Mouse (Mus musculus): ENCODE measurements around the gene Acly.

Acly gene

DNA sequence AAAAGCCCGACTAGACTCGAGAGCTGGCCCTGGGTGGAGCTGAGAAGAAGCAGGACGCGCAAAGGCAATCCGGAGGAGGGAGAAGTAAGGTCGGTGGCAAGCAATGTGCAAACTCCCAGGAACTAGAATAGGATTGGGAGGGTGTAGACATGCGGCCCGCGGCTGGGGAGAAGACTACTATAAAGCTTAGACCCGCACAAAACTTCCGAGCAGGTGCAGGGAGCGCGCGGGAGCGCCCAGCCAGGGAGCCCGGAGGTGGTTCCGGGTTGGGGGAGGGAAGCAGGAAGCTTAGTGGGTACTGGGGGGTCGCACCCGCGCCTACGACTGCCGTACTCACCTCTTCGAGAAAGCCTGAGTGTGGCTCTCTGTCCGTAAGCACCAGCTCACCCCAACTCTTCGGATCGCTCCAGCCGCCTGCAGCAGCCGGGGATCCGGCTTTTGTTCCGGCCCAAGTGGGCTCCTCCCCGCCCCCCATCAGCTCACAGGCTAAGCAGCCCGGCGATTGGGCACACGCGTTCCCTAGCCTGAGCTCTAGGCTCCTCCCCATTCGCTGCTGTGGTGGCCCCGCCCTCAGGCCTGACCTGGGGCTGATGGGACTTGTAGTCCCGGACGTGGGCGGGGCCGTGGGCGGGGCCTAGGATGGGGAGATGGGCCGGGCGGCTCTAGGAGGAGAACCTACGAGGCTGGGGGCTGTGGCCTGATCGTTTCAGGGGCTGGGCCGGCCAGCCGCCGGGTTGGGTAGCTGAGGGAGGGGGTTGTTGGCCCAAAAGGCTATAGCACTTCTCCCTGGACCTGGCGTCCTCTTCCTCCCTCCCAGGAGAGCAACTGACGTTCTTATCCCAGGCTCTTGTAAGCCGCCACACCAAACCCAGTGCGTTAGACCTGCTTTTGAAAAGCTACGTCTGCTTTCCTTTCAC, at the start of gene Acly:
Gene Acly (minus strand): TSS at position 543 of the 917 bp plus-strand sequence.
- DNase-seq (ENCODE audit: low read depth, low spot score): peak; percentile 99

- DNase-seq (ENCODE audit: low read depth, low spot score): no peak
Measured at GRCm38 (mm10) chr11:100576256-100576655, 48.5 kb upstream of the Acly start.

DNA sequence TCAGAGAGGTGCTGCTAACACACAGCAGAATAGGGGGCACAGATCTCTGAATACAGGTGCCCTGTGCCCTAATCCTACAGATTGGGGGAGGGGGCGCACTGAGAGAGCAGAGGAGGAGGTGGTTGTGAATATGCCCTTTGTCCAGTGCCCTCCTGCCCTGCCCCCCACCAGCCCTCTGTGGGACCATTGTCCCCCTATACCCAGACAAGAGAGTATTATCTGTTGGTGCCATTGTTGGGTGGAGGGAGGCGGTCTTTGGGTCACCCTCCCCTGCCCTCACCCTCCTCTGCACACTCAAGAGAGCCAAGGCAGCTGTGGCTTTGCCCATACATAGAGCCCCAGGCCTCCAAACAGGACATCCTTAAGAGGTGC, 47.7 kb upstream of the Acly start:
- no peak for DNase-seq (ENCODE audit: low read depth, low spot score)

DNA sequence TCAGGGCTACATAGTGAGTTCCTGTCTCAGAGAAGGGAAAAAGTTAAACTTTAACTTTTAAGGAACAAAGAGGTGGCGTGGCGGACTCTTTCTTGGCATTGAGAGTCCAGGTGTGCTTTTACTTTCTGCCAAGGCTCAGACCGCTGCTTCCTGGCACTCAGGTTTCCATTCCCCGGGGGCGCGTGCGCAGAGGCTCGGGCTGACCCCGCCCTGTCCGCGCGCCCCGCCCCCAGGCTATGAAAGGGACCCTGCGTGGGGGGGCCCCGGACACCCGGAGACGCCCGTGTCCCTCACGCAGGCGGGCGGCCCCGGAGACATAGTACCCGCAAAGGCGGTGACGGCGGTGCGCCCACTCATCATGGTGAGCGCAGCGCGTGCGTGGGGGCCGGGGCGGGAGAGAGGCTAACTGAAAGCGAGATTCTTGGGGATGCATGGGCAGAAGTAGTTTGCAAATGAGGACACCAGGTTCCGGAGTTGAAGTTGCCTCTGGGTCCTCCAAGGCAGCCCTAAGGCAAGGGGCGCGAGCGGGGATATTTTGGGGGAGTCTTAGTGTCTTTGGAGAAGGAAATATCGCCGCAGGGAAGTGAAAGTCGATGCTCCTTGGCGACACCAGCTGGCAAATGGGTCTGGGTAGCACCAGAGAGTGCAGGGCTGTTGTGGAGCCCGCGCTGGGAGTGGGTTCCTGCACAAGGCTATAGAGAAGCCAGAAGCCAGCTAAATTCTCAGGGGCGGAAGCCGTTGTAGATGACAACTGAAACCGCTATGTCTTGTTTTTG, 47.1 kb upstream of the Acly start, which contains the start of gene Cnp:
Gene Cnp (plus strand): TSS at position 197 of the 776 bp plus-strand sequence.
- DNase-seq (ENCODE audit: low read depth, low spot score): peak; percentile 47

DNA sequence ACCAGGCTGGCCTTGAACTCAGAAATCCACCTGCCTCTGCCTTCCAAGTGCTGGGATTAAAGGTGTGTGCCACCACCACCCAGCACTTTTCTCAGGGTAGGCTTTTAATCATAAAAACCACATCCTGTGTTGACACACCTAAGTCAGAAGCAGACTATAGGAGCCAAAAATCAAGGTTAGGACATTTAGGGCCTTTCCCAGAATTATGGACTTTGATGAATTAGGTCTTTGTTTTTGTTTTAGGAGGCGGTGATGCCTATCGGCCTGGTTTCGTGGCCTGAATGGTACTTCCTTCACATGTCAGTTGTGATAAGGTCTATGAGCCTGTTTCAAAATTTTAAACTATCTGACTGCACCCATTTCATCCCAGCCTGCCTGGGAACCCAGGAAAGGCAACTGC, 46.4 kb upstream of the Acly start:
- no peak for DNase-seq (ENCODE audit: low read depth, low spot score)

DNA sequence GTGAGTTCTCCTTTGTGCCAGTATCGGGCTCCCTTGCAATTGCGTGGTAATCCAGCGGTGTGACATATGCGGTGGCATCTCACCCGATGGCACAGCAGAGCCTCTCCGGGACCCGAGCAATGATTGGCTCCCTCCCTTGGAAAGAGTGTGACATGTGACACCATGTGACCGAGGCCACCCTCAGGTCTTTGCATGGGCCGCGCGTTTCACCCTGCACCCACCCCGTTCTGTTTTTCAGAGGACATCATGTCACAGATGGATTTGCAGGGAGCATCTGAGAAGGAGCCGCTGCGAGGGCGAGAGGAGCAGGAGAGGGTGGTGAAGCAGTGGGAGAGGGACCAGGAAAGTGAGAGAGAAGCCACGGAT, 43.4 kb upstream of the Acly start:
- no peak for DNase-seq (ENCODE audit: low read depth, low spot score)

- peak; percentile 83 for DNase-seq (ENCODE audit: low read depth, low spot score)
Measured at GRCm38 (mm10) chr11:100570430-100571201, 42.8 kb upstream of the Acly start.

DNA sequence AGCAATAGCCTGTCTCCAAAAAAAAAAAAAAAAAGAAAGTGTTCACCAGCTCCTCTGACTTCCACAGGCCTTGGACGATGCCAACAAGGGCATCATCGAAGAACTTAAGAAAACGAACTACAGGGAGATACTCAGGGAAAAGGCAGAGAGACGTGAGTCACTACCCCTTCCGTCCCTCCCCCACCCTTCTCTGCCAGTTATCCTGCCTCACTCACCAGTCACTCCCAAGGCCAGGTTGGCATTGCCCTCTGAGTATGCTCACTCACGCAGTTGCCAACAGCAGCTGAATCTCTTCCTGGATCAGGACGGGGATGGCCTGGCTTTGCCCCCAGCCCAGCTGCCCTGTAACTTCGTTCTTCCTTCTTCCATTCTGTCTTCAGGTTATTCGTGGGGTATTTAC, 42.0 kb upstream of the Acly start:
- no peak for DNase-seq (ENCODE audit: low read depth, low spot score)

DNA sequence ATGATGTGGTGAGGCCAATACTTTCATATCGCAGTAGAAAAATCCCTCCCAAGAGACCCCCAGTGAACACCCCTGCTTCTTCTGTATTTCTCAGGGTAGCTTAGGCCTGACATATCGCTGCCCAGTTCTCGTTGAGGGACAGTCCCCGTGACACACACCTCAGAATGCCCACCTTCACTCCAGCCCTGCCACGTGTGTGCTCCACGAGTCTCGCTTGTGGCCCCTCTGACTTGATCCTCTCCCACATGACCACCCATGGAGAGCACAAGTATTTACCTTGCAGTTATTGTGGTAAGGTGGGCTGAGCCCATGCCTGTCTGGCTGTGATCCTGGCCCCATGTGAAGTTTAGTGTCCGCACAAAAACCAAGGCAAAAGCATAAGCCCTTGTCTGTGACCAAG, 40.9 kb upstream of the Acly start:
- DNase-seq (ENCODE audit: low read depth, low spot score): no peak

DNA sequence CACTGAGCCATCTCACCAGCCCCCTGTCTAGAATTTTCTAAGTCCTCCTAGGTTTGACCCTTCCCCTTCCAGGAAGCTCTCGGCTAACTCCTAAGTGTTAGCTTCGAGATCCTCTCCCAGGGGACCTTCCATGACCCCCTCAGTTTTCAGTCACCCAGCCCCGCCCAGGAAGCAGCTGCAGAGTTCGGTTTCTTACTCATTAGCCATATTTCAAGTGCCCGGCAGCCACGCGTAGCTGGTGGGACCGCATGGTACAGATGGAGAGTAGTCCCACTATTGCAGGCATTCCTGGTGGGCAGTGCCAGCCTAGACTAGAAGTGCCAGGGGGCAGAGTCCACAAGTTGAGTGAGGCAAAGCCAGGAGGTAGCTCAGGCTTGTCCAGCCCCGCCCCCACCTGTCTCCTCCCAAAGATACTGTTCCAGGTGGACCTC, 40.0 kb upstream of the Acly start:
- no peak for DNase-seq (ENCODE audit: low read depth, low spot score)

DNA sequence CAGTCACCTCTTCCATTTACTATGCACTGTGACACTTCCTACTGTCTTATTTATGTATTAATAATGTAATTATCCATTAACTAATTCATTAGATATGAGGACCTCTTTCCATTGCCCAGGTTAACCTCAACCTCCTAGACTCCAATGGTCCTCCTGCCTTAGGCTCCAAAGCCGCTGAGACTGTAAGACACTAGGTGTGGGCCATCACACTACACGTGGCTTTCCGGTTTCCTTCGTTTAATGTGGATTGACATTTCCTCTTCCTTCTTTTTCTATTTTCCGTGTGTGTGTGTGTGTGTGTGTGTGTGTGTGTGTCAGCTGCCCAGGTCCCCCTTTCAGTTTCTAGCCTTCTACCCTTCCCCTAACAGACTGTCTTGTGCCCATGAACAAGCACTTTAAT, 39.4 kb upstream of the Acly start:
- no peak for DNase-seq (ENCODE audit: low read depth, low spot score)

- DNase-seq (ENCODE audit: low read depth, low spot score): no peak
Measured at GRCm38 (mm10) chr11:100564703-100565102, 36.9 kb upstream of the Acly start.

DNA sequence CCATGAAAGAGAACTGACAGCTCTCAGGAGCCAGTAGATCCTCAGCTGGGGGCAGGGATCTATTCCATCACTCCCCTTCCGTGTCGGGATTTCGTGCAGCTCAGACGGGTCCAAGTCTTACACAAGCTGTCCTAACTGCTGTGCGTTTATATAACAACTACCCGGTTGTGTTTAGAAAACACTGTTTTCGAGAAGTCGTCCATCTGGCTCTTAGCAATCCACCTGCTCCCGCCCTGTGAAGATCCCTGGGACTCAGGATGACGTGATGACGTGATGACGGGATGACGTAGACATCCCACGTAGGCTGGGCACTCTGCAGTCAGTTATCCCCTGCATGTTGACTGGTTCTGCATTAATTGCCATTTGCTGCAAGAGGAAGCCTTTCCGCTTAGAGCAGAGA, 36.5 kb upstream of the Acly start:
- no peak for DNase-seq (ENCODE audit: low read depth, low spot score)

GRCm38 (mm10) chr11:100561748-100562147, 33.9 kb upstream of the Acly start:
- DNase-seq (ENCODE audit: low read depth, low spot score): no peak

DNA sequence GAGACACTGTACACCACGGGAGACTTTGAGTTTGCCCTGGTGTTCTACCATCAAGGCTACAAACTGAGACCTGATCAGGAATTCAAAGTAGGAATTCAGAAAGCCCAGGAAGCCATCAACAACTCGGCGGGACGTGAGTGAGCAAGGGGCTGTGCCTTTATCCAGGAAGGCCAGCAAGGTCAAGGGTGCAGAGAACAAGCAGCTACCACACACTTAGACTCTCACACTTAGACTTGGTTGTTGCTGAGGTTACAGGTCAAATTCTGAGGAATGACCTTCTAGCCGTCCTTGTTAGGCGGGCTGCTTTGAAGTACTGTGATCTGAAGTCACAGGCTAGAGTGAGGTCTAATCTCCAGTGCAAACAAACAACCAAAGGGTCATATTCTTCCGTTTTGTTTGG, 31.7 kb upstream of the Acly start:
- DNase-seq (ENCODE audit: low read depth, low spot score): no peak

DNA sequence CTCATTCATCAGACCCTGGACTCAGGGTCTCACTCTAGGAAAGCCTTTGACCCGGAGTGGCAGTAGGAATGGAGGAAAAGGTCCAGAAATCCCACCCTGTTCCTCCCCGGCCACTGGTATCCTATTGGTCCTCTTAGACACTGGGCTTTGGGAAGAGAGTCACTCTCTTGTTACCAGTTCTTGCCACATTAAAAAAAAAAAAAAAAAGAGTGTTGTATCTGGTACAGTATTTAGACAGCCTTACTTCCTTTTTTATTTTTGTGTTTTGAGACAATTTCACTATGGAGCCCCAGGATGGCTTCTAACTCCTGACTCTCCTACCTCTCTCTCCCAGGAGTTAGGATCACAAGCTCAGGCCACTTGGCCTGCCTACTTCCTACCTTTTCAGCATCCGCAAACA, 29.8 kb upstream of the Acly start:
- DNase-seq (ENCODE audit: low read depth, low spot score): no peak

DNA sequence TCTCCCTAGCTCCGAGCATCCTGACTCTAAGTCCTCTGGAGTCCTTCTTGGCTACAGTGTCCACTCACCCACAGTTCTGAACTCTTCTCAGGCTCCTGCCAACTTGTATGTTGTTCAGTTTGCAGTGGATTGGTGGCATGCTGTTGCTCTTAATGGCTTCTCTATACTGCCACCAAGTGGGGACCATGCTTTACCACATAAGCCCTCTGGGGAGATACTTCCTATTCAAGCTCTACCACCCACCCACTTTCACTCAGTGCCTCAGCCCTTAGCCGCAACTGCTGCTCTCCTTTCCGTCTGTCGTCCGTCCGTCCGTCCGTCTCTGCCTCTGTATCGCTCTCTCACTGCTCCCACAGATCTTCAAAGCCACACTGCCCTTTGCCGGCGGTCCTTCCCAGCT, 27.8 kb upstream of the Acly start:
- DNase-seq (ENCODE audit: low read depth, low spot score): peak; percentile 53

- DNase-seq (ENCODE audit: low read depth, low spot score): no peak
Measured at GRCm38 (mm10) chr11:100552842-100553241, 25.0 kb upstream of the Acly start.

DNA sequence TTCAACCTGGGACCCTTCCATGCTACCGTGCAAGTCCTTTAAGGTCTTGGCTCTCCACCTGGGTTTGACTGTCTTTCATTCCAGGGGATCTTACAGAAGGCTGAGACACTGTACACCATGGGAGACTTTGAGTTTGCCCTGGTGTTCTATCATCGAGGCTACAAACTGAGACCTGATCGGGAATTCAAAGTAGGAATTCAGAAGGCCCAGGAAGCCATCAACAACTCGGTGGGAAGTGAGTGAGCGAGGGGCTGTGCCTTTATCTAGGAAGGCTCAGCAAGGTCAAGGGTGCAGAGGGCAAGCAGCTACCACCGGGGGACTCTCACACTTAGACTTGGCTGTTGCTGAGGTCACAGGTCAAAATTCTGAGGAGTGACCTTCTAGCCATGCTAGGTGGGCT, 22.3 kb upstream of the Acly start:
- no peak for DNase-seq (ENCODE audit: low read depth, low spot score)

DNA sequence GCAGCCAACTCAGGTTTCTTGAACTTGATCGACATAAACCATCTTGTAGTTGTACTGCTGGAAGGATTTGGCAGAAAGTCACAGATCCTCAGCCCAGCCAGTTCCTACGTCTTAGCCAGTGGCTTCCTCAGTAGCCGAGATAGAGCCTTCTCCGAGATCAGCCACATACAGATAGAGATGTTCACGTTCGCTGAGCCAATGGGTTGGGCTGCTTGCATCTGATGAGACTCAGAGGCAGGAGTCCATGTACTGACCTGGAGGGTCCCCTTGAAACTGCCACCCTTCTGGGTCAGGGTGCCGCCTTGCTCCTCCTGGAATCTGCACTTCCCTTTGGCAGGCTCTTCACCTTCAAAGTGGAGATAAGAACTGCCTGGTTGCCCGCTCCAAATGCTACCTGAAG, 21.7 kb upstream of the Acly start:
- DNase-seq (ENCODE audit: low read depth, low spot score): no peak

GRCm38 (mm10) chr11:100548141-100548540, 20.3 kb upstream of the Acly start:
- DNase-seq (ENCODE audit: low read depth, low spot score): no peak

DNA sequence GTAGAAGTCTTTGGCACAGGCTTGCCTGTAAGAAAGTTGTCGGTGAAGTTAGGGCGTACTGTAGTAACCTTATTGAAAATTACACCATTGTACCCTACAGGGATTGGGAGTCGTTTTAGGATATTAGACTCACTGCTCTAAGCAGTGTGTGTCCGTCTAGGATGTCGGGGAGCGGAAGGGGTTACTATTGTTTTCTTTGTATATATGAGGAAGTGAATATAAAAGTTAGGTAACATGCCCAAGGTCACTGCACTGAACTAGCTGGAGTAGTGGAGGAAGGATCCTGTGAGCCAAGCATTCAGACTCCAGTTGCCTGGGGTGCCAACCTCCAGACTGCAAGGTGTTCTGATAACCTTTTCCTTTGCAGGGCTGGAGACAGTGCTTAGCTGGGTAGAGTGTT, 19.2 kb upstream of the Acly start:
- no peak for DNase-seq (ENCODE audit: low read depth, low spot score)
